Mouse (Mus musculus): ENCODE measurements around the gene Aldh9a1. TPM values are rescaled to one million over a fixed set of nuclear protein-coding genes. Genes with fewer than 3 reads are reported as not detected.

Gene Aldh9a1
- total RNA-seq (2021), result 10 to 100 TPM; 15.2 to 16.8 TPM

DNA sequence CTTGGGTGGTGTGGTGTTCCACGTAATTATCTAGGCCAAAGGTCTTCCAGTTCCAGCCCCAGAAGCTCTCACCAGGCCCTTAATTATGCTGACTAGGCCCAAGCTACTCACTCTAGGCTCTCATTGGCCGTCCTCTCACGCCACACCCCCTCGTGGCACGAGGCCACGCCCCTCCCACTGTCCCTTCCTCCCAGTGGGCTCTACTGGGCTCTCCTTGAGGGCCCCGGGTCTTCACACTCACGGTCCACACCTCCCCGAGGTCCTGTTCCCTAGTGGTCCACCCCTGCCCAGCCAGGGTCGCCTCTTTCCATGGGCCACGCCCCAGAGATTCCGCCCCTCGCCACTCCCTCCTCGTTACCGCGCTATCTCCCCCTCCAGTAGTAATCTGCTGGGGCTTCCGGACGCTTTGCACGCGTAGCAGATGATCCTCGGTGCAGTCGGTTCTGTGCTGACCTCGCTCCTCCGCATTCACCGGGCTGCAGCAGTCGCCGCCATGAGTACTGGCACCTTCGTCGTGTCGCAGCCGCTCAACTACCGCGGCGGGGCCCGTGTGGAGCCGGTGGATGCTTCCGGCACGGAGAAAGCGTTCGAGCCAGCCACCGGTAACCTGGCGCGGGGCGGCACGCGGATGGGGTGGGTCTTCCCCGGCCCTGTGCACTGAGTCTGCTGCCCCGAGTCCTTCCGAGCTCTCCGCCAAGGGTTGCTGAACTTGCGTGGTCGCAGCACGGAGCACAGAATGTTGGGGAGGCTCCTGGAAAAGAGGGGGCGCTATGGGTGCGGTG is at the start of gene Aldh9a1:
Aldh9a1 (plus strand) TSS at position 177 of the 782 bp plus-strand sequence.
- intact Hi-C loops (cut with DNase I), result no loop called here
- peak; percentile 82 to 84 for DNase-seq (ENCODE audit: low spot score in 2 of 2)

DNA sequence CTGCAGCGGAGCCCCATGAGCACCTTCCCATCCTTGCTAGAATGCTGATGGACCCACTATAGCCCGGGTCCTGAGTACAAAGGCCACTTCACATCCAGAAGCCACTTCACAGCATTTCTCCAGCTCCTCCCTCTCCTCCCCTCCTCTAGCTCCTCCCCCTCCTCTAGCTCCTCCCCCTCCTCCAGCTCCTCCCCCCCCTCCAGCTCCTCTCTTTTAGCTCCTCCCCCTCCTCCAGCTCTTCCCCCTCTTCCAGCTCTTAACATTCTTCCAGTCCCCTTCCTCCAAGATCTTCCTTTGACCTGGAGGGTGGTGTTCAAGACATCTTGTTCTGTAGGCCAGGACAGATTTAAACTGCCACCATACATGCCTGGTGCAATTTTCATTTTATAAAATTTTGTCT is 49.7 kb upstream of the Aldh9a1 start:
- intact Hi-C loops (cut with DNase I), result no loop called here

DNA sequence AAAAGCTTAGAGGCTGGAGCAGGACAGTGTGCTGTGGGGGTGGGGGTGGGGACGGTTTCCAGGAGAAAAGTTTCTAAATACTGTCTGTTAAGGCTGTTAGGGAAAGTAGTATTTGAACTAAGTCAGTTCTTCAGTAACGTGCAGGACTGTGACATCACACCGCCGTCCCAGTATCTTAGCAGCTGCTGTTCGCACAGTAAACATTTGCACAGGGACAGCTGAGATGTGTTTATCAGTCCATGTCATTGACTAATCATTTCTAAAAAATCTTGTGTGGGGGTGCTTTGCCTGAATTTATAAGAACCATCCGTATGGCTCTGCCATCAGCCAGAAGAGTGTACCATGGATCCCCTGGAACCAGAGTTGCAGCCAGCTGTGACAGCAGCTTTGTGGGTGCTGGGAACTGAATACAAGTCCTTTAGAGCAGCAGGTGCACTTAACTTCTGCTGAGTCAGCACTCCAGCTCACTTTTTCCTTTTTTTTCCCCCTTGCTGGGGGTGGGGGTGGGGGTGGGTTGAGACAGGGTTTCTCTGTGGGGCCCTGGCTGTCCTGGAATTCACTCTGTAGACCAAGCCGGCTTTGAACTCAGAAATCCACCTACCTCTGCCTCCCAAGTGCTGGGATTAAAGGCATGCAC is 44.2 kb upstream of the Aldh9a1 start:
- intact Hi-C loops (cut with DNase I), result loop anchor here (5.0 kb wide), 1 partner anchor 83 kb away; no protein-coding TSS in a partner anchor
- no peak for DNase-seq (ENCODE audit: low spot score in 2 of 2)

More for the DNA sequence above, 49.7 kb upstream of the Aldh9a1 start:
- DNase-seq (ENCODE audit: low spot score in 2 of 2), result no peak

DNA sequence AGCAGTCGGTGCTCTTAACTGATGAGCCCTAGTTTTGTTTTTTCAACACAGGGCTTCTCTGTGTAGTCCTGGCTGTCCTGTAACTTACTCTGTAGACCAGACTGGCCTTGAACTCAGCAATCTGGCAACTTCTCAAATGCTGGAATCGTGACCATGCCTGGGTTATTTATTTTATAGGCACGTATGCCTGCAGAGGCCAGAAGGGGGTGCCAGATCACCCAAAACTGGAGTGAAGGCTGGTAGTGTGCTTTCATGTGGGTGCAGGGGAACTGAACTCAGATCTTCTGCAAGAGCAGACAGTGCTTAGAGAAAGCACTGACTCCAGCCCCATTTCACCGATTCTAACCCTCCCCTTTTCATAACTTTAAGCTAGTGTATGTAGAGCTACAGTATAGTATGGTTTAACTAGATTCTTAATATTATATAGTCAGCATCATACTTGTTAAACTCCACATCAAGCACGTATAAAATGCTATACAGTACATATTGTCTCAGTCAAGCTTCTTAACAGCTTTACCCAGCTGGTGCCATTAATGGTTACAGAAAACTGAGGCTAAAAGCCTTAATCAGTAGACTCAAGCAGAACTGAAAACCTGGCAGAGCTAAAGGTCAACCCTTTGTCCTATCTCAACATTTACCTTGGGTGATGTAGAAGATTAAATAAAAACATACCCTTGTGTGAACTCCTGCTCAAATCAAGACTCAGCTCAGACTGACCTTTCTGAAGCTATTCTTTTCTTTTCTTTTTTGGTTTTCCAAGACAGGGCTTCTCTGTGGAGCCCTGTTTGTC is 43.1 kb upstream of the Aldh9a1 start:
- intact Hi-C loops (cut with DNase I), result loop anchor here (5.0 kb wide), 1 partner anchor 84 kb away; no protein-coding TSS in a partner anchor
- DNase-seq (ENCODE audit: low spot score in 2 of 2), result peak; percentile 36 to 56

DNA sequence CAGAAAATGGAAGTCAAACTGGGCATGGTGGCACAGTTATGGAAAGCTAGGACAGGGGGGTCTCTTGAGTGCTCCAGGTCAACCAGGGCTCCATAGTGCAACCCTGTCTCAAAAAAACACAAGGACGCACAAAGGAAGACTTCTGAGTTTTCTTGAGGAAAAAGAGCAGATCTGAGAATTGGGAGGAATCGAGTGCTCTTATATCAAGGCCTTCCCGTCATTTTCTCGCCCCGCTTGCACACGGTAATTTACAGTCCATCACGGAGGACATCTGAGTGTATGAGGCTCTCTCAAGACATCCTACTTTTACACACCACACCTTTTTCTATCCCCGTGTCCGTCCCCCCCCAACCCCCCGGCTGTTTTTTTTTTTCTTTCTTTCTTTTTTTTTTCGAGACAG is 42.1 kb upstream of the Aldh9a1 start:
- intact Hi-C loops (cut with DNase I), result loop anchor here (2.0 to 5.0 kb wide), 2 partner anchors 21 to 85 kb away; no protein-coding TSS in a partner anchor
- no peak for DNase-seq (ENCODE audit: low spot score in 2 of 2)

DNA sequence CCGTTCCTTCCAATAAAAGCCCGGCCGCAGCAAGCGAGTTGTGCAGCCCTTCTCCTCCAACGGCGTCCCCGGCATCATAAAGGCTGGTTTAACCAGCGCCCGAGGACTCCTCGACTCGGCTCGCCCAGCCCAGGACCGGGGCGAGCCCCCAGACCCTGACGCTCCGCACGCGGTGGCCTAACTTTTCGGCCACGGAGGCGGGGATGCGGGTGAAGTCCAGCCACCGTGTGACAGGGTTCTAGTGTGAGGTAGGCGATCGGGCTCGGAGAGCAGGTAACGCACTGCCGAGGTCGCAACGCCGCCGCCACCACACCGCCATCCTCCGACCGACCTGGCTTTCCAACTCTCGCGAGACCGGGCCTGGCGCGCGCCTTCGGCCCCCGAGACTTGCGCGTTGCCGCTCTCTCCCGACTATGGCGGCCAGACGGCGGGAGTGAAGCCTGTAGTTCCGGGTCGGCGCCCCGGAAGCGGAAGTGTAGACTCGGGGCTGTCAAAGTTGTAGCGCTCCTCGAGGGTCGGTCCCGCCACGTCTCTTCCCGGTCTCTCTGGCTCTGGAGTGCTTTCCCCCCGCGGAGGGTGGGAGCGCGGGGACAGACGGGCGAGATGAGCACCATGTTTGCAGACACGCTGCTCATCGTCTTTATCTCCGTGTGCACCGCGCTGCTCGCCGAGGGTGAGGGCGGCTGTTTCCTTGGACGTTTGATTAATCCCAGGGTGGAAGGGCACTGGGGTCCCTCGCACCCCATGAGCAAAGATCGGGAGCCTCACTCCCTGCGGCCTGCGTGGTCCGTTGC is 41.3 kb upstream of the Aldh9a1 start, which contains the start of gene Tmco1:
Tmco1 (plus strand) TSS at position 118 of the 794 bp plus-strand sequence.
- peak; percentile 98 to 99 for DNase-seq (ENCODE audit: low spot score in 2 of 2)
- intact Hi-C loops (cut with DNase I), result loop anchor here (2.0 to 5.0 kb wide), 2 partner anchors 22 to 86 kb away; no protein-coding TSS in a partner anchor

DNA sequence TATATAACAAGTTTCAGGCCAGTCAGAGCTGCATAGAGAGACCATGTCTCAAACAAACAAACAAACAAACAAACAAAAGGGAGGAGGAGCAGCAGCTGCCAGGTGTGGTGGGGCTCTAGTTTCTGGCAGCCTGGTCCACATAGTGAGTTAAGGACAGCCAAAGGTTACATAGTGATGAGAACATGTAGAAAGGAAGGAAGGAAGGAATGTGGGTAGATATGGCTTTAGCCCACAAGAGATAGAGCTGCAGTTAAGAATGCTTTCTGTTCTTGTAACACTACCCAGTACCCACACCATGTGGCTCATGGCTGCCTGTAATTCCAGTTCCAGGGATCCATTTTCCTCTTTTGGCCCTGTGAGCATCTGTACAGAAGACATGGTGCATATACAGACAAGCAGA is 37.4 kb upstream of the Aldh9a1 start:
- intact Hi-C loops (cut with DNase I), result no loop called here
- DNase-seq (ENCODE audit: low spot score in 2 of 2), result no peak

DNA sequence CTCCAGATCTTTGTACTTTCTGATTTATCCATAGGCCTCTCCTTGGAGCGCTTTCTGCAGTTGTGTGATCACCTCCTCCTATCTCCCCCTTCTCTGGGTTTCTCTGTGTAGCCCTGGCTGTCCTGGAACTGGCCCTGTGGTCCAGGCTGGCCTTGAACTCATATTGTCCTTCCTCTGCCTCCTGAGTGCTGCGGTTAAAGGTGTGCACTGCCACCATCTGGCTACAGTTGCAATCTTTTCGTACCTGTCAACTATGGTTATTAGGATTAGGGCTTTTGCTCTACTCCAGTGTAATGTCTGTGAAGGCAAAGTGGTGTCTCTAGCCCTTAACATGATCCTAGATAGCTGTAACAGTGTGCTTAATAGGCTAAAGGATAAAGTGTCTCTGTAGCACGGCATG is 36.6 kb upstream of the Aldh9a1 start:
- DNase-seq (ENCODE audit: low spot score in 2 of 2), result no peak
- intact Hi-C loops (cut with DNase I), result no loop called here

DNA sequence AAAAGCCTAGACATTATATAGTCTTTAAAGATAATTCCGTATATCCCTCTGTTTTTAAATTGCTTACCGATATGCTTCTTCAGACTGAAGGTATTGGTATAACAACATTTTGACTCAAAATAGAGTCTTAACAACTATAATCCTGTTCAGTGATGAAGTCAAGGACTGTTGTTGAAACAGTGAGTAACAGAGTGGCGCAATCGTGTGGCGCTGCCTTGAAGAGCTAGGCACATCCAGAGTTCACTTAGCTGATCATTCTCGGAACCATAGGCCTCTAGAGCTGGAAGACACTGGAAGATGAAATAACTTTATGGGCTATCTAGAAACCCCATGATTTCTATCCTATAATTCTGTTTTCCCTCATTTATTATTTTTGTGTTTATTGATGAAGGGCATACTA is 28.1 kb upstream of the Aldh9a1 start:
- DNase-seq (ENCODE audit: low spot score in 2 of 2), result no peak
- intact Hi-C loops (cut with DNase I), result no loop called here

DNA sequence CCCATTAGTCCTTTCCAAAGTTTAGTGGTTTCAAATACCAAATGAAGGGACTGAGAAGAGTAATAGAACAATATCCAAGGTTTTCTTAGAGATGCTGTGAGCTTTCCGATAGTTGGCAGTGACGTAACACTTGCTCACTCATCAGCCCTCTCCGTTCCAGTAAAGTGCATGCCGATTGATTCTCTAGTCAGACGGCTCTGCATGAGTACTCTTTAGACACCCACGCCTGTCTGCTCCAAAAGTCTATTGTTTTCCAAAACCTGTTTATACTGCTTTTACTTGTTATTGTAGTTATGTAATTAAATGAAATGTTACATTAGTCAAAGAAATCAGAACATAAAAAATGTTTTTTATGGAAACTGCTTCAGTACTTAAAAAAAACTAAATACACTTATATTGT is 21.0 kb upstream of the Aldh9a1 start:
- intact Hi-C loops (cut with DNase I), result no loop called here
- DNase-seq (ENCODE audit: low spot score in 2 of 2), result no peak

DNA sequence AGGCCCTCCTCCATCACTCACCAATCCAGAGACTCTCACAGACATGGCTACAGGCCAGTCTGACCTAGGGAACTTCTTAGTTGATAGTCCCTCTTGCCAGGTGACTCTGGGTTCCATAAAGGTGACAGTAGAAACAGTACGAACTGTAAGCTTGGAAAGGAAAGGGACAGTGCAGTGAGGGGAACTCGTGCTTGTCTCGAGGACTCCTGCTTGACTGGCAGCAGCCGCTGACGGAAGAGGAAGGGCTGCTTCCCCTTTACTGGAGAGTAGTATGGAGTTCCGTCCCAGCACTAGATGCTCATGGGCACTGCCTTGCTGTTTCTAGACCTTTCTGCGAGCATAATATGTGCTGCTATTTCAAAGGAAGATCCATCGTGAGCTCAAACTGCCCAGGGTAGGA is 18.7 kb upstream of the Aldh9a1 start:
- intact Hi-C loops (cut with DNase I), result loop anchor here (10.0 kb wide), 2 partner anchors 326 to 546 kb away; partner anchors contain the start of gene Fam78b
- no peak for DNase-seq (ENCODE audit: low spot score in 2 of 2)

DNA sequence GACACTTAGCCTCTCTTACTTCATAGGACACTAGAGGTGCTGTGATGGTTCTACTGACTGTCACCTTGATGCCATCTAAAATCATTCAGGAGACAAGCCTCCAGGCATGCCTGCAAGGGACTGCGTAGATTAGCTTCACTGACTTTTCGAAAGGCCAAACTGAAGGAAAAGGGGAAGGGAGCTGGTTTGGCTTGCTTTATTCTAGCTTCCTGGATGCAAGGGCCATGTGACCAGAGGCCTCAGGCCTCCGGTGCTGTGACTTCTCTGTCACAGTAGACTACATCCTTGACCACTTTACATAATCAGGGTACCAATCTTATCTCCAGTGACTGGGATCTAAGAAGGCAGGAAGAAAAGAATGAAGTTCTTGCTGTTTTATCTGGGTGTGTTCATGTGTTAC is 13.4 kb upstream of the Aldh9a1 start:
- DNase-seq (ENCODE audit: low spot score in 2 of 2), result no peak
- intact Hi-C loops (cut with DNase I), result loop anchor here (10.0 kb wide), 2 partner anchors 332 to 552 kb away; partner anchors contain the start of gene Fam78b

DNA sequence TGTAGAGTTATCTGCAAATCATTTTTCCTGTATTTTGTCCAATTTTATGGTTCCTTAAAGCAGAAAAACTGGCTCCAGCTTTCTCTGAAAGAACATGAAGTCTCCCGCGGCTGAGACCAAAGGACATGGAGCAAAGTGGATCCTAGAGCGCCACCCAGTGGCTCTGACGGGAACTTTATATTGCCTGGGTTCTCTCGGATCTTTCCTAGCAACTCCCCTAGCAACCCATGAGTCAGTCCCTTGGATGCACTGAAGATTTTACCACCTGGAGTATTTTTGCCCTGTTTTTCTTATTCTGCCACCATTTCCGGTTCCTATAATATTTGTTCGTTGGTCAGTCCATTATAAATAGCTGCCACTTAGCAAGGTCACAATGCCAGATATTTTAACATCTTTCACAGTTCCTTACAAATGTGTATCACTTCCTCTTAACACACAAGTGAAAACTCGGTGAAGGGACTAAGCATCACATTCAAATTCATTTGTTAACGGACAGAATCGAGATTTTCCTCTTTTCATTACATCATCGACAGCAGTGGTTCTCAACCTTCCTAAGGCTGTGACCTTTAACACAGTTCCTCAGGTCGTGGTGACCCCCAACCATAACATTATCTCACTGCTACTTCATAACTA is 12.2 kb upstream of the Aldh9a1 start:
- DNase-seq (ENCODE audit: low spot score in 2 of 2), result peak; percentile 94 to 96
- intact Hi-C loops (cut with DNase I), result loop anchor here (1.0 to 10.0 kb wide), 3 partner anchors 117 to 553 kb away; partner anchors contain the start of gene Fam78b

DNA sequence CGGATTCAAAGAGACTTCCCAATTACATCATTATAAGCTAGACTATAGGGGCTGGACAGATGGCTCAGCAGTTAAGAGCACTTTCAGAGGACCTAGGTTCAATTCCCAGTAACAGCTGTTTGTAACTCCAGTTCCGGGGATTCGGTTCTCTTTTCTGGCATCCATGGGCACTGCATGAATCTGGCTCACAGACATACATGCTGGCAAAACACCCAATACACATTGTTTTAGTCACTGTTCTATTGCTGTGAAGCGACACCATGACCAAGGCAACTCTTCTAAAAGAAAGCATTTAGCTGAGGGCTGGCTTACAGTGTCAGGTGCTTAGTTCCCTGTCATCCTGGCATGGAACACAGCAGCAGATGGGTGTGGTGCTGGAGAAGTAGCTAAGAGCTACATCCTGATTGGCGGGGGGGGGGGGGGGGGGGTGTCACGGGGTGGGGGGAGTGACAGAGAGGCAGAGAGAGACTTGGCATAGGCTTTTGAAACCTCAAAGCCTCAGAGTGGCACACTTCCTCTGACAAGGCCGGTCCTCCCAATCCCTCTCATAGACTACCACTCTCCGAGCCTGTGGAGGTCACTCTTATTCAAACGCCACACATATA is 10.5 kb upstream of the Aldh9a1 start:
- intact Hi-C loops (cut with DNase I), result loop anchor here (10.0 kb wide), 2 partner anchors 334 to 554 kb away; partner anchors contain the start of gene Fam78b
- no peak for DNase-seq (ENCODE audit: low spot score in 2 of 2)

DNA sequence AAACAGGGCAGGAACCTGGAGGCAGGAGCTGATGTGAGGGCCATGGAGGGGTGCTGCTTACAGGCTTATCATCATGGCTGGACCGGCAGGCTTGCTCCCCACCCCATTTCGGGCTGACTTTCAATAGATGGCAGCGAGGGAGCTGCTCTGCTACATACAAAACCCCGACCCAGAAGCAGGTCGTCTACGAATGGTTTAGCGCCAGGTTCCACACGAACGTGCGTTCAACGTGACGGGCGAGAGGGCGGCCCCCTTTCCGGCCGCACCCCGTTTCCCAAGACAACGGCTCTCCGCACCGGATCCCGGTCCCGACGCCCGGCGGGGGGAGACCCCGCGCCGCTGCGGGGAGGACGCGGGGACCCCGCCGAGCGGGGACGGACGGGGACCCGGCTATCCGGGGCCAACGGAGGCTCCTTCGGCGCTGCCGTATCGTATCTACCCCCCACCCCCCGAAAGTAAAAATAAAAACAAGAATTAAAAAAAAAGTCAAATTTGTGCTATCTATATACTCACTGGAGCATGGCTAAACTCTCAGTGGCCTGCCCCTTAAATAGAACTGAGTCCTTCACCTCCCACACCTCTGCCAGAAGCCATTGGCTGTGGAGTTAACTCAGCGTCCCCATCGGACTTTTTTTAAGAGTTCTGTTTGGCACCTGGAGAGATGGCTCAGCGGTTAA is 9.5 kb upstream of the Aldh9a1 start:
- DNase-seq (ENCODE audit: low spot score in 2 of 2), result no peak
- intact Hi-C loops (cut with DNase I), result no loop called here

DNA sequence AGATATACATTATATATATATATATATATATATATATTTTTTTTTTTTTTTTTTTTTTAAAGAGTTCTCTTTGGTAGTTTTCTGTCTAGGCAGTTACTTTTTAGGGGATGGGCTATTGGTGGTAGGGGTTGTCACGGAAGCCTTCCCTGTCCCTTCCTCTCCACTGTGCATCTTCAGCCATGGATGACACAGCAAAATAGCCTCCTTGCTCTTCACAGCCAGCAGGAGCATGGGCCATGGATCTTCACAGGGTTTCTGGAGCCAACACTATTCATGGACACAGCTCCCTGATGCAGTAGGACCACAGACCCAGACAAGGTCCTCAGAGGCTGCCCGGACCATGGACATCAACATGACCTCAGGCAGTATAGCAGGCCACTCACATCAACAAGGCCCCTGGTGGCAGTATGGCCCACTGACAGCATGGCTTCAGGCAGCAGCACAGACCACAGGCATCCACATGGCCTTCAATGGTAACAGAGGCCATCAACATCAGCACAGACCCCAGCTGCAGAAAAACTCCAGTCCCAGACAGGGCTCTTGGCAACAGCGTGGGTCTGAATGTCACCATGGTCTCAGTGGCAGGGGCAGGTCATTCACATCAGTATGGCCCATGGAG is 8.8 kb upstream of the Aldh9a1 start:
- no peak for DNase-seq (ENCODE audit: low spot score in 2 of 2)
- intact Hi-C loops (cut with DNase I), result no loop called here

DNA sequence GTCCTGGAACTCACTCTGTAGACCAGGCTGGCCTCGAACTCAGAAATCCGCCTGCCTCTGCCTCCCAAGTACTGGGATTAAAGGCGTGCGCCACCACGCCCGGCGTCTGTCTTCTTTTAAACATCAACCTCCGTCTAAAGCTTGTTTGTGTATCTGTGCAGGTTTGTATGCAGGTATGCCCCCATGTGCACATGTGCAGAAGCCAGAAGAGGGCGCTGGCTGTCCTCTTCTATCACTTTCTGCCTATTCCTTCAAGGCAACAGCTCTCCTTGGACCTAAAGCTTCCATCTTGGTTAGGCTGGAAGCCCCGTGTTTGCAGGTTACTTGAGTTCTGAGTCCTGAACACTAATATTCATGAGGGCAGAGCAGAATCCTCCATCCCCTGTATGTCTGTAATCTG is 7.0 kb upstream of the Aldh9a1 start:
- intact Hi-C loops (cut with DNase I), result no loop called here
- no peak for DNase-seq (ENCODE audit: low spot score in 2 of 2)
